Mouse (Mus musculus): ENCODE measurements around the gene Appl2. TPM values are rescaled to one million over a fixed set of nuclear protein-coding genes. Genes with fewer than 3 reads are reported as not detected.
"Not testable (repeated sequence)": the region's sequence is repeated elsewhere in the genome, so short reads cannot be mapped to it uniquely, and the experiment has no call there.

Gene Appl2
- polyA plus RNA-seq (2015; fragmentation: Nextera tagmentation; extraction: Ambion mirVana) = 42.7 and 51.0 TPM in 2 replicates

DNA sequence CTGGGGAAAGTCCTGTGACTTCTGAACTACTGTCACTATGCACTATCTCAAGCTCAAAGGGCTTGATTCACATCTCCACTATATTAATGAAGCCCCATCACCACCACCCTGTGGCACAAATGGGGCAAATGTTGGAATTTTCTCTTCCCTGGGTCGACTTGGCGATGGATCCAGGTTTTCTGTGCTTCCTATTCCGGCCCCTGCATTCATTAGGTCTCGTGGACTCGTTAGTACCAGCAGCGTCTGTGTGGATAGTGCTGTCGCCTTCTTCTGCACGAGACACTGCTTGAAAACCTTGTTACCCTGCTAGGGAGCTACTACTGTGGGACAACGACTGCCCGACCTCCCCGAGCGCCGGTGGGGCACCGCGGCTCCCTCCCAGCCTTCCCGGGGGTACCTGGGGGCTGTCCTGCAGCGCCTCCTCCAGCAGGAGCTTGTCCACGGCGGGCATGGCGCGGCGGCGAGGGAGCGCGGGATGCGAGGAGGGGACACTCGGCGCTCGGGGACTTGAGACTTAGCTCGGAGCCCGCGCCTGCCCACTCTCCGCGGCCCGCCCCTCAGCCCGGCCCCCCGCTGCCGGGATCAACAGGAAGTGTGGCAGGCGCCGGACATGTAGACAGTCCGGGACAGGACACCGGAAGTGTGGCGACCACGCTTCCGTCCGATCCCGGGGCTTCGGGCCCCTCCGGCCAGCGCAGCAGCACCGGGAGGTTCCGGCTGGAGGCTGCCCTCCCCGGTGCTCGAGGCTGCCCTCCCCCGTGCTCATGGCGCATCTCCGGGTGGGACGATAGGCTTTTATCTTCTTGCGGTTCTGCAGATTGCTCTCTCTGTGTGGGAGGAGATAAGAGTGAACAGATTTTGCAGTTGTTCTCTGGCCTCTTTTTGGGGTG is at the start of gene Appl2:
Appl2 (minus strand) TSS at position 608 of the 890 bp plus-strand sequence.
- ATAC-seq (ENCODE audit: low read depth) = peak; percentile 96
- H3K4me3 ChIP-seq = peak within 1 kb of the TSS; percentile 85
- WGBS = under 1% methylated on average over 59 of the region's 59 CpGs
- no peaks in the 10 kb centered on the region for H3K36me3 ChIP-seq
- H3K27me3 ChIP-seq = no peaks in the 10 kb centered on the region
- peak within 1 kb of the TSS; percentile 90 for H3K9ac ChIP-seq
- H3K4me2 ChIP-seq = peak within 1 kb of the TSS; percentile 76
- peaks cover 47% of the 10 kb centered on the region for H3K4me1 ChIP-seq (replicated peaks)
- H3K27ac ChIP-seq (replicated peaks) = peak within 1 kb of the TSS; percentile 80
- no peaks in the 10 kb centered on the region for H3K9me3 ChIP-seq

DNA sequence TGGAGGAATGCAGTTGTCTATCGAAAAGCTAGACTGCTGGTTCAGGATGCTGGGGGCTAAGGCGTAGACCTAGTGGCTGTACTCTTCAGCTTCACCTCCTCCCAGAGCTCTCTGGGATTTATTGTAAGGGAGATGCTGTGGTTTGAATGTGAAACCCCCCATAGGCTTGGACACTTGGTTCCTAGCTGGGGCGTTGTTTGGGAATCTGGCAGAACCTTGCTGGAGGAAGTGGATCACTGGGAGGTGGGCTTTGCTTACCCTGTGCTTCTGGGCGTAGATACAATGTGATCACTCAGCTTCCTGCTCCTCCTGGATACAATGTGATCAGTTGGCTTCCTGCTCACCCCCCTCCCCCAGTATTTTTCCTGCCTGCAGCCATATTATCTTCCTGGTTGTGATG is 47.7 kb upstream of the Appl2 start:
- no peak for ATAC-seq (ENCODE audit: low read depth)
- H3K4me1 ChIP-seq (replicated peaks) = no peaks in the 10 kb centered on the region
- H3K9ac ChIP-seq = no peak overlapping the region
- H3K27ac ChIP-seq (replicated peaks) = no peak overlapping the region
- no peaks in the 10 kb centered on the region for H3K27me3 ChIP-seq
- no peak overlapping the region for H3K4me2 ChIP-seq
- H3K36me3 ChIP-seq = no peaks in the 10 kb centered on the region
- no peak overlapping the region for H3K4me3 ChIP-seq
- H3K9me3 ChIP-seq = no peaks in the 10 kb centered on the region
- WGBS = 86% methylated on average over 4 of the region's 4 CpGs

DNA sequence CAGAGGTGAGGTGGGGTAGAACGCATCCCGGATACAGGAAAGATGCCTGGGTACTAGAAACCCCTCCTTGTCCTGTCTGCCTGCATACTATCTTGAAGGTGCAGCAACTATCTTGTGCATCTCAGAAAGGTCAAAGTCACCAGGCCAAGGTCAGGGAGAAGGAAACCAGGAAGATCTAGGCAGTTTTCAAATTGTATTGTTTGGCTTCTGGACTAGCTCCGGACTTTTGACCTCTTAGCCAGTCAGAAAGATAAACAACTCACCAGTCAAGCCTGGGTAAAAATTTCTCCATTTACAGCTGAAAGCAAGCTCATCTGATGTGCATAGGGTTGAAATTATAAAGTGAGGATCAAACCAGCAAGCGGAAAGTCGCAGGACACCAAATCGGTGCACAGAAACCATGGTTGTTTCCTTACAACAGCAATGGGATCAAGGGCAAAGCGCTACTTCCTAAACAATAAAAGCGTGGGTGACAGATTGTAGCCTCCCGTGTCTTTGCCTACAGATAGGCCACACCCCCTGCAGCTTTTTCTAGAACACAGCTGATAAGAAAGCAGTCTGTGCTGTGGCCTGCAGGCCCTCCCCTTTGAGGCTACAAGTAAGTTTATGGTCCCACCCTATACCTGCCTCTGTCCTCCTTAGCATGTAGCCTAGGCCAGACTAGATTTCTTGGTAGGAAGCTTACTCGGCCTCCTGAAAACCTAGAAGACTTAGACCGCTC is 43.8 kb upstream of the Appl2 start:
- no peaks in the 10 kb centered on the region for H3K4me1 ChIP-seq (replicated peaks)
- no peak overlapping the region for H3K9ac ChIP-seq
- no peak overlapping the region for H3K4me3 ChIP-seq
- no peak overlapping the region for H3K4me2 ChIP-seq
- H3K9me3 ChIP-seq = no peaks in the 10 kb centered on the region
- no peaks in the 10 kb centered on the region for H3K36me3 ChIP-seq
- WGBS = 84% methylated on average over 11 of the region's 11 CpGs
- H3K27me3 ChIP-seq = no peaks in the 10 kb centered on the region
- H3K27ac ChIP-seq (replicated peaks) = no peak overlapping the region
- ATAC-seq (ENCODE audit: low read depth) = no peak

DNA sequence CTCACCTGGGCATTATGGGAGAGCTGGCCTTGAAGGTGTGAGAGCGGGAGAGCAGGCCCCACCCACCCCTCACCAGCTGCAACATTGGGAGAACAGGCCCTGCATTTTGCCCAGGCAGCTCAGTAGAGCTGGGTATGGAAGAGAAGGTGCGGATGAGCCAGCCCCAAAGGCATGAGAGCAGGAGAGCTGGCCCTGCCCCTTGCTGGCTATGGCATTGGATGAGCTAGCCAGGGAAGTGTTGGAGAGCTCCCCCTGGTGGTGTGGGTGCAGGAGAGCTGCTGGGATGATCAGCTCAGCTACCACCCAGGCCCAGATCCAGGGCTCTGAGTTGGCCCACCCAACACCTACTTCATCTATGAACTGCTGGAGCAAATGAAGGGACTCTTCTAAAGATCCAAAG is 39.7 kb upstream of the Appl2 start:
- no peak for ATAC-seq (ENCODE audit: low read depth)
- Histone ChIP-seq H3K27me3 (no peaks in the 10 kb centered on the region), H3K4me2 (no peak overlapping the region), H3K4me1 (replicated peaks) (no peaks in the 10 kb centered on the region), H3K36me3 (no peaks in the 10 kb centered on the region), H3K27ac (replicated peaks) (no peak overlapping the region), H3K4me3 (no peak overlapping the region), H3K9ac (no peak overlapping the region), H3K9me3 (no peaks in the 10 kb centered on the region)
- 95% methylated on average over 2 of the region's 2 CpGs for WGBS

DNA sequence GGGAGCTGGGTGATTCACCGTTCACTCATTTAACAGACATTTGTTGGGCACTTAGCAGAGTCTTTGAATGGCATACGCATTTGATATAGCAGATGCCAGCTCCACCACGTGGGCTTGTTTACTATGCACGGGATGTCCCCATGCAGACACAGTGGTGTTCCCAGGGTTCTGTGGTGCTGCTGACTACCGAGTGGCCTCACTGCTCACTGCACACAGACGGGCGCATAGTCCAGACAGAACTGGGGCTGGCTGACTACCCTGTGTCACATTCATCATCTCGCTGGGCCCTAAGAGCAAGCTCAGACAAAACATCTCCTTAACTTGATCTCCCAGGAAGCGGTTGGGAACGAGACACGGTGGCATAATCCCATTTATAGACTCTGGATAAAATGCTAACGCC is 32.8 kb upstream of the Appl2 start:
- WGBS = 87% methylated on average over 12 of the region's 12 CpGs
- no peaks in the 10 kb centered on the region for H3K27me3 ChIP-seq
- no peak overlapping the region for H3K27ac ChIP-seq (replicated peaks)
- H3K4me2 ChIP-seq = no peak overlapping the region
- no peaks in the 10 kb centered on the region for H3K36me3 ChIP-seq
- H3K9me3 ChIP-seq = no peaks in the 10 kb centered on the region
- ATAC-seq (ENCODE audit: low read depth) = no peak
- H3K4me1 ChIP-seq (replicated peaks) = no peaks in the 10 kb centered on the region
- no peak overlapping the region for H3K4me3 ChIP-seq
- no peak overlapping the region for H3K9ac ChIP-seq

DNA sequence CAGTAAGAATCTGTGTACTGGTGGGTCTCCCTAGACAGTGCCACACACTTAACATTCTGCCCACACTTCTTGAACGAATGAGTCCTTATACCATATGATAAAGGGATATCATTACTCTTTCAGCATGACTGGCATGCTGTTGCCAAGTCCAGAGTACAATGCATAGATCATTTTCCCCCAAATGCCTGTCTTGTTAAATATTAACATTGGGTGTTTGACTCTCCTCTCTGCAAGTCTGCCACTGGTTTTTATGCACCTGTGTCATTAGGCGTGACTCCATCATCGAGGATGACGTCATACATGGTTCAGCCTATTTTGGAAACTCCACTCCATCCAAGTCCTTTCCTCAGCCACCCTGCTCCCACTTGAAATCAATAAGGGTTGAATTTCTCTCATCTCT is 18.0 kb upstream of the Appl2 start:
- Histone ChIP-seq H3K9me3 (no peaks in the 10 kb centered on the region), H3K4me3 (no peak overlapping the region), H3K36me3 (no peaks in the 10 kb centered on the region), H3K27me3 (no peaks in the 10 kb centered on the region), H3K4me1 (replicated peaks) (no peaks in the 10 kb centered on the region), H3K4me2 (no peak overlapping the region), H3K27ac (replicated peaks) (no peak overlapping the region), H3K9ac (no peak overlapping the region)
- 95% methylated on average over 4 of the region's 4 CpGs for WGBS
- no peak for ATAC-seq (ENCODE audit: low read depth)

DNA sequence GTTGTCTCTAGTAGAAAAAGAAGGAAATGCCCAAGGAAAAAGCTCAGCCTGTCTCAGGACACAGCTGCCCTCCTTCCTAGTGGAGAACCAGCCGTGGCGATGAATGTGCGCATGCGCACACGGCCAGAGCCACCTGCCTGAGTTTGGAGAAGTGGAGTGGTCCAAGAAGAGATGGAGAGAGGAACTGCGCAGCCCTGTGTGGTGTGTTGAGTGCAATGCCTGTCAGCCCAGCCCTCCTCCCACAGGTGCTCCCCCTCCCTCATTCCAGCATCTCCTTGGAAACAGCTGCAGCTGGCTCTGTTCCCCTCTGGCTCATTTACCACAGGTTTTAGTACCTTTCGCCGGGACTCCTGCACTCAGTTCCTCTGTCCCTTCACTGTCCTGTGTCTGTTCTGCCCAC is 13.4 kb upstream of the Appl2 start:
- Histone ChIP-seq H3K4me1 (replicated peaks) (no peaks in the 10 kb centered on the region), H3K9ac (no peak overlapping the region), H3K27me3 (no peaks in the 10 kb centered on the region), H3K27ac (replicated peaks) (no peak overlapping the region), H3K9me3 (no peaks in the 10 kb centered on the region), H3K4me3 (no peak overlapping the region), H3K36me3 (no peaks in the 10 kb centered on the region), H3K4me2 (no peak overlapping the region)
- 75% methylated on average over 8 of the region's 8 CpGs for WGBS
- ATAC-seq (ENCODE audit: low read depth) = no peak

DNA sequence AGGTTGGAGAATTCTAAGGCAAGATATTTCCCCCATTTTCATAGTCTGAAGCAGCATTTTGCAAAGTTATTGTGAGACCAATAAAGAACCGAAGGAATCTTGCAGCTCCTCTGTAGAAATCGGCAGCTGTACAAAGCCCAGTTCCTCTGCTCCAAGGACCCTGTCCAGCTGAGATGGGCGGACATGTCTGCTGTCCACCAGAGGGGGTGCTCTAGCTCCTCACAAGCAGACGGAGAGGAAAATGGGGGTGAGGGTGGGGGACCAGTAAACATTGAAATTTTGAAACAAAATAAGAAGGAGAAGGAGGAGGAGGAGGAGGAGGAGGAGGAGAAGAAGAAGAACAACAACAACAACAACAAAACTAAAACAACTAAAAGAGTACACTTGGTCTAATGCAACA is 12.1 kb upstream of the Appl2 start:
- Histone ChIP-seq H3K36me3 (no peaks in the 10 kb centered on the region), H3K9me3 (no peaks in the 10 kb centered on the region), H3K27me3 (no peaks in the 10 kb centered on the region), H3K4me1 (replicated peaks) (no peaks in the 10 kb centered on the region), H3K27ac (replicated peaks) (no peak overlapping the region), H3K4me2 (no peak overlapping the region), H3K9ac (no peak overlapping the region), H3K4me3 (no peak overlapping the region)
- ATAC-seq (ENCODE audit: low read depth) = no peak
- WGBS = 70% methylated on average over 4 of the region's 4 CpGs

DNA sequence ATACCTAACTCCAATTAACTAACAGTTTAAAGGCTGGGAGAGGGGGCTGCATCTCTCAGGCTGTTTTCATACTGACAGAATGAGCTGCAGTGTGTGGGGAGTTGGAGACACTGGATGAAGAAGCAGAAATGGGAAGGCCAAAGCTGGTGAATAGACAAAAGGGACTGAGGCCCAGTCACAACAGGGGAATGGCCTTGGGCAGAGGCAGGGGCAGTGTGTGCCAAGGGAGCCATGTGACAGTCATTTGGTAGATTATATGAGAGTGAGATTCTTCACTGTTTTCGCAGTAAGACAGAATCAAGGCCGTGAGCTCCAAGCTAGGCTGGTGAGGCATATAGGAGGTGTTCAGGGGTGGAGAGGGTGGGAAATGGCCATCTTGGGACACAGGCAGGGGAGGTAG is 6.1 kb upstream of the Appl2 start:
- WGBS = 91% methylated on average over 2 of the region's 2 CpGs
- no peaks in the 10 kb centered on the region for H3K27me3 ChIP-seq
- ATAC-seq (ENCODE audit: low read depth) = no peak
- H3K4me2 ChIP-seq = no peak overlapping the region
- no peak overlapping the region for H3K9ac ChIP-seq
- H3K36me3 ChIP-seq = no peaks in the 10 kb centered on the region
- no peak overlapping the region for H3K4me3 ChIP-seq
- H3K27ac ChIP-seq (replicated peaks) = no peak overlapping the region
- no peaks in the 10 kb centered on the region for H3K9me3 ChIP-seq
- H3K4me1 ChIP-seq (replicated peaks) = no peaks in the 10 kb centered on the region

DNA sequence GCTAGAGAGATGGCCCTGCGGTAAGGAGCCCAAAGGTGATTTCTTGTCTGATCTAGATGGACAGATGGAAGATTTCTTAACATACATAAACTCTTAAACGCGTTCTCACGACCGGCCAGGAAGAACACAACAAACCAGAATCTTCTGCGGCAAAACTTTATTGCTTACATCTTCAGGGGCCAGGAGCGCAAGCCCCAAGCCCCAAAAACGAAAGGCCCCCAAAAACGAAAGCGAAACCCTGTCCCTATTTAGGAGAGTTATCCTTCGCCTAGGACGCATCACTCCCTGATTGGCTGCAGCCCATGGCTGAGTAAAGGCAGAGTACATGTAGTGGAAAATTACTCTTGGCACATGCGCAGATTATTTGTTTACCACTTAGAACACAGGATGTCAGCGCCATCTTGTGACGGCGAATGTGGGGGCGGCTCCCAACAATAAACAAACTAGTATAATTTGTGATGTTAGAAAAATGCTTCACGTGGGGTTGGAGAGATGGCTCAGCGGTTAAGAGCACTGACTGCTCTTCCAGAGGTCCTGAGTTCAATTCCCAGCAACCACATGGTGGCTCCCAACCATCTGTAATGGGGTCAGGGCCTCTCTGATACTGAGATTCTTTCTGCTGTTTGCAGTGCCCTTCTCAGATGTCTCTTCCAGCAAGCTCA is 3.8 kb upstream of the Appl2 start:
- H3K27me3 ChIP-seq; H3K27ac ChIP-seq (replicated peaks); H3K36me3 ChIP-seq; H3K4me3 ChIP-seq; ATAC-seq (ENCODE audit: low read depth); H3K9ac ChIP-seq; H3K4me2 ChIP-seq; H3K9me3 ChIP-seq: not testable (repeated sequence)
- peaks cover 11% of the 10 kb centered on the region for H3K4me1 ChIP-seq (replicated peaks)
- 90% methylated on average over 19 of the region's 19 CpGs for WGBS

DNA sequence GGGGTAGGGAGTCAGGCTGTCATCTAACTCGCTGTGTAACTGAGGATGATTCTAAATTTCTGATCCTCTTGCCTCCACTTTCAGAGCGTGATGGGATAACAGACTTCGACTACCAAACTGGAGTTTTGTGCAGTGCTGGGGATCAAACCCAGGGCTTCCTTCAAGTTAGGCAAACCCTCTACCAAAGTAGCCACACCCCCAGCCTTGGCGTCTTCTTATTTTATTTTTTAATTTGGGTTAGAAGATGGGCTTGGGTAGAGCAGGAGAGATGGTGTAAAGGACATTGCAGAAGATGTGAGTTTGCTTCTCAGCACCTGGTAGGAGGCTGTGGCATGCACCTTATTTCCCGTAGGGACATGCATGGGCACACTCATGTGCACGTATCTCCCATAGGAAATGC is 499 bp upstream of the Appl2 start:
- H3K4me3 ChIP-seq = peak overlapping the region; percentile 85
- no peaks in the 10 kb centered on the region for H3K36me3 ChIP-seq
- no peaks in the 10 kb centered on the region for H3K27me3 ChIP-seq
- H3K4me1 ChIP-seq (replicated peaks) = peaks cover 41% of the 10 kb centered on the region
- ATAC-seq (ENCODE audit: low read depth) = peak; percentile 27; the same call in 1 of the 2 replicates
- 38% methylated on average over 6 of the region's 6 CpGs for WGBS
- peak overlapping the region; percentile 90 for H3K9ac ChIP-seq
- H3K9me3 ChIP-seq = no peaks in the 10 kb centered on the region
- H3K4me2 ChIP-seq = peak overlapping the region; percentile 76
- 0 out of 2 replicates have a peak overlapping the region, but pooled peaks have one; percentile 80 for H3K27ac ChIP-seq (replicated peaks)

DNA sequence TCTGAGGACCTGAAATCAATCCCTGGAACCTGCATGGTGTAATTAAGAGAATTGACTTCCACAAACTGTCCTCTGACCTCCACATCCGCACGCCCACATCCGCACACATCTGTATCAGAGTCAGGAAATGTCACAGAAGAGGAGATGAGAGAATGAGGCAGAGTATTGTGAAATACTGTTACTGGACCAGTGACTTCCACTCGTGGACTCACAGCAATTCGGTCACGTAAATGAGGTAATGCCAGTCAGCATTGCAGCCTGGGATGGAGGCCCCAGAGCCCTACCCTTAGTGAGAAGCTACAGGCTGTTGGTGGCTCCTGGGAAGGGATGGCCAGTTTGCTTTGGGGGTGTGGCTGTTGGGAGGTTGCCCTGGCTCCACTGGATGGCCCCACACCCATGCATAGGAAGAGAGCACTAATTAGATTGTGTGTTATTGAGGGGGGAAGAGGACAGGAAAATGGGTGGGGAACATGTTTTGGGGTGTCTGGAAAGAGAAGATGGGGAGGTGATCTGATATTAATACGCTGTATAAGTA is 2.1 kb downstream of the Appl2 start:
- Histone ChIP-seq H3K4me2 (no peak overlapping the region), H3K4me1 (replicated peaks) (peaks cover 60% of the 10 kb centered on the region), H3K9me3 (no peaks in the 10 kb centered on the region), H3K9ac (no peak overlapping the region), H3K36me3 (no peaks in the 10 kb centered on the region), H3K27ac (replicated peaks) (no peak overlapping the region), H3K27me3 (no peaks in the 10 kb centered on the region), H3K4me3 (no peak overlapping the region)
- no peak for ATAC-seq (ENCODE audit: low read depth)
- 90% methylated on average over 7 of the region's 7 CpGs for WGBS
